Mouse (Mus musculus) lung, adult 2 months (tissue): ENCODE data around the gene Igfbp1.

Experiments
- CTCF ChIP-seq: fragments of 200-500 bp; IDR thresholded peaks from 2 replicates; pipeline ENCODE4 v1.5.1; 2011; ENCODE audit warnings: mild to moderate bottlenecking, low read length, control low read depth; ENCODE audit not compliant: insufficient read depth
- POLR2A ChIP-seq: fragments of 200-500 bp; IDR thresholded peaks from 2 replicates; pipeline ENCODE4 v1.6.1; 2011; ENCODE audit warnings: low read depth, mild to moderate bottlenecking, control low read depth, low read length, borderline replicate concordance; ENCODE audit errors: extremely low read depth

- no peak for TF ChIP-seq POLR2A
- no peak for TF ChIP-seq CTCF
Measured at GRCm38 (mm10) chr11:7178724-7179123, 18.9 kb upstream of the Igfbp1 start.
